Mouse (Mus musculus): Measurements from ENCODE around the gene Stx8.

The Stx8 gene

DNA sequence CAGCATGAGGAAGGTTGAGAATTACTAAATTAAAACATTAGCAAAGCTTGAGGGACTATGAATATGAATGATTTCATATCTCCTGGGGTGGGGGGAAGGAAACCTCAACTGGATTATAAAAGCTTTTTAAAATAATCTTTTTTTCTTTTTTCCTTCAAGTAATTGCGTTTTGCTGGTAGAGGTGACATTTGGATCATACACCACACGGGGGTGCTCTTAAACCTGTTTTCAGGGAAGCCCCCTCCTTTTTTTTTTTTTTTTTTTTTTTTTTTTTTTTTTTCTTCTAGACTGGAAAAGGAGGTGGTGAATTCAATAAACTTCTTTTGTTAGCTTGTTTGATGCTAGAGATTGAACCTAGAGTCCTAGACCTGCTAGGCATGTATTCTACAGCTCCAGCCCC lies 9.3 kb downstream of the Stx8 start:
- no peak for DNase-seq (ENCODE audit: low spot score in 2 of 2)

DNA sequence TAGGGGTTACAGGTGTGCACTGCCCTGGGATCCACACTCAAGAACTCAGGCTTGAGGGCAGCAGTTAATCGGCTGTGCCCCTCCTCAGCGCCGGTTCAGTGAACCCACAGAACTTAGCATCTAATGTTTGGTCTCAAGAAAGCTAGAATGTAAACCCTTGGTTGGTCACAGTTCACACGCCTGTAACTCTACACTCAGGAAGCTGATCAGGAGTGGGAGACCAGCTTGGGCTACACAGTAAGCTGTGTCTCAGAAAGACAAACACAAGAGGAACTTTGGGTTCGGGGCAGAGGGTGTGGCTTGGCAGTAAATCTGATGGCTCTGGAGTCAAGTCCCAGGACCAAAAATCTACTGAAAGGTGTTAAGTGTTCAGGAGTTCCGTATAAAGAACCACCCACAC lies 17.6 kb downstream of the Stx8 start:
- DNase-seq (ENCODE audit: low spot score in 2 of 2) = no peak

DNA sequence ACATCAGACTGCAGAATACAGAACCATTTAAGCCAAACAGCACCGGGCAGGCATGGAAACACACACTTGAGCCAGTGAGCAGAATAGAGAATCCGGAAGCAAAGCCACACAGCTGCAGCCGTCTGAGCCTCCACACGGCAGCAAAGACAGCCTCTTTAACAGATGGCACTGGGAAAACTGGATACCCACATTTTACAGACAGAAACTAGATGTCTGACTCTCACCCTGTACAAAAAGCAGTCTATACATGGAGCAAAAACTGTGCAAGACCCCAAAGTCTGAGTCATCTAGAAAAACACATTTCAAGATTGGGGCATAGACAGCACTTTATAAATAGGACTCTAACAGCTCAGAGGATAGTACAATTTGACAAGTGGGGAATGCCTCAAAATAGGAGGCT lies 25.2 kb downstream of the Stx8 start:
- DNase-seq (ENCODE audit: low spot score in 2 of 2) = no peak

DNA sequence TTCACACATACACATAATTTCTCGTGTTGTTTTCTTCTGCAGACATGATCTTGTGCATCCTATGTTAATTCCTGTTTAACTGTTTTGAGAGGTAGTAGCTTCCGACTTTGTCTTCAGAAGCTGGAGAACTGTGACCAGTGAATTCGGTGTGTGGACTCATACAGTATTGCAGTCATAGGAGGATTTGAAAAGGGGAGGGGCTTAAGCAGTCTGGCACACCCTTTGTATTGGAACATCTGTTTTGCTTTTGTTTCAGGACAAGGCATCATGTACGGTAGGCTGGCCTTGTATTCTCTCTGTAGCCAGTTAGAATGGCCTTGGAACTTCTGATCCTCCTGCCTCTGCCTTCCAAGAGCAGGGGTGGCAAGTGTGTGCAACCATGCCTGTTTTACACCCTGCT lies 30.0 kb downstream of the Stx8 start:
- no peak for DNase-seq (ENCODE audit: low spot score in 2 of 2)

DNA sequence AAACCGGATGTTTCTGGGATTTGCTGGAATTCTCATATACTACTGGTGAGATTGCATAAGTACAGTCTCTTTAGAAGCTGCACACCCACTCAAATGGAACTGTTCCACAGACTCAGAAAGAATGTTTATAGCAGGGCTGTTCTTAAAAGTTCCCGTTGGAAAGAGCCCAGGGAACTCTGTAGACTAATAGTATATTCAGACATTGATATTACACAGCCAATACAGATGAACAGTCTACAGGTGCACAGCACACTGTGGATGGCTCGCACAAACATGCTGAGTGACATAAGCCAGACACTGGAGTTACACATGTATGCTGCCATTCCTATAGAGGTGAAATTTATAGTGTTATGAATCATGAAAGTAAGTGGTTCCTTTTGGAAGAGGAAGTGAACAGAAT lies 32.9 kb downstream of the Stx8 start:
- DNase-seq (ENCODE audit: low spot score in 2 of 2) = no peak

DNA sequence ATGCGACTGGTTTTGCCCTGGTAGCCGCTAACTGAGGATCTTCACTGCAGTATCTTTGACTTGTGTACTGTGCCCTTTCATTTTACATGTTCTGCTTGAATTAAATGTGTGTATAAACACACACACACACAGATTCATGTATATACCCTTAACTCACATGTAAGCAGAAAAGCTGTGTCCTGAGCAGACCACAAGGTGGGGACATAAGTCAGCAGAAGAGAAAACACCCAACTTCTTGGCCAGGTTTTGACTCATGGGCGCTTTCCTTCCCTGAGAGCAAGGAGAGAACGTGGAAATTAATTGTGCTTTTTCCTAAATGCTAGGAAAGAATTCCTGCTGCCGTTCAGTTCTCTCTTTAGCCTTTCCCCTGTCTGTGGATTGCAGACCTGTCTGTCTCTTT lies 33.6 kb downstream of the Stx8 start:
- no peak for DNase-seq (ENCODE audit: low spot score in 2 of 2)

DNA sequence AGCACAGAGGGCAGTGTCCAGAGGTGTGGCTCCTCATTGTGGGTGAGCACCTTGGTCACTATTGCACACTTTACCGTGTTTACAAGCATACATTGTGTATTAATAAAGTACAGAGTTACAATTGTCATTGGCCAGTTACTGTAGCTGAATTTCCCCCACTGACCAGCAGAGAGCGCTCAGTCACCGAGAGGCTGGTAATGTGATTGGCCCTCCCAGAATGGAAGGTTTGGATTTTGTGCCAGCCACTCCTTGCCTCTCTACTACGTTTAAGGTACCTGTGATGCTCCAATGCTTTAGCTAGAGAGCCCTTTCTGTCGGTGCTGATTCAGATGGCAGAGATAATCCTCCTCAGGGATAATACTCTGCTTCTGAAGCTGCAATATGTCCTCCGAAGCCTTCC lies 38.2 kb downstream of the Stx8 start:
- peak; percentile 22 to 60 for DNase-seq (ENCODE audit: low spot score in 2 of 2)

DNA sequence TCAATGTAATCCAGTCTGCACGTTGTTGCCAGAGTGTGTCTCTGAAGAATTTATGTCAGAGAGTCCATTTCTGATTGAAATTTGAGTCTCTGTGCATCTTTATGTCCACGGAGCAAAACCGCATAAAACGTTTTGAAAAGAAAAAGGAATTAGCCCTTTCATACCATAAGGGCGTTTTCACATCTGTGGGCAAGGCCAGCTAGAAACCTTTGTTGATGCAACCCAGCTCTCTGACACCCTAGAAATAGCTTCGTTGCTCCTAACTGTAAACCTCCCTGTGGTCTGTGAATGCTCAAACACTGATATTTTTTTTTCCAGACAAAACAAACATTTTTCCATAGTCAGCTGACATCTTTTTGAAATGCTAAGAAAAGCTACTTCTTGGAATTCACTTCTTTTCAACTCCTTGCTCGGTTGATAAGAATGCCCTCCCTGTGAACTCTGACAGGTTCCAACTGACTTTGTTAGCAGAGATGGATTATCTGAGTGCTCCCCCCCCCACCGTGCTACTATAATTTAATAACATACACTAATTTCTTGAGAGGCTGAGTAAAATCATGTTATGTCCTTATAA lies 40.3 kb downstream of the Stx8 start:
- no peak for DNase-seq (ENCODE audit: low spot score in 2 of 2)

DNA sequence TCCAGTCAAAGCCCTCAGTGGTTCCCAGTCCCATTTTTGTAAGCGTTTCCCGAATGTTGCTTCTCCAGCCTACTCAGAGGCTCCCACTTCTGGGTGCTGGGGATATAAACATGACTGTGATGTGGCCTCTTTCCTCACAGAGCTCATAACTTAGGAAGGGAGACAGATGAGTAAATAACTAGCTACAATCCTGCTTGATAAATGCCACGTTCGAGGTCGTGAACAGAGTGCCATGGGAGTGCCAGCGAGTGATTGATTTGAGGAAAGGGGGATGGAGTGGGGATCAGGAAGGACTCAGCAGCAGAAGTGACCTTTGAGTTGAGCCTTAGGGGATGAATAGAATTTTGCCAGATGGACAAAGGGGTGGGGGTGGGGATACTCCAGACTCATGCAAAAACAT lies 41.7 kb downstream of the Stx8 start:
- no peak for DNase-seq (ENCODE audit: low spot score in 2 of 2)

DNA sequence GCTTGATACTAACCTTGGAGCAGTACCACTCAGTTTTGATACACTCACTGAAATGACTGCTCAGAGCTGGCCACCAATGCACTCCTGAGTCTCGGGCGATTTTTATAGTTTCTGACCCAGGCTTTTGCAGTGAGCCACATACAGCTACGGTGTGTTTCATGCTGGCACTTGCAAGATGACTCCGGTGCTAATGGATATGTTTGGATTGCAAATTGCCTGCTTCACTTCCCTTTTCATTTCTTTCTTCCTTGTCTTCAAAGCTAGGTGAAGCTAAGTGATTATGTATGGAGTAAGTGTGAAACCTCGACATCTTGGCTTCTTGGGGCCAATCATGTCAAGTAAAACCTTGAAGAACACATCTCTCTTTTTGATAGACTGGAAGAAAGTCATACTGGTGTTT lies 43.4 kb downstream of the Stx8 start:
- no peak for DNase-seq (ENCODE audit: low spot score in 2 of 2)

DNA sequence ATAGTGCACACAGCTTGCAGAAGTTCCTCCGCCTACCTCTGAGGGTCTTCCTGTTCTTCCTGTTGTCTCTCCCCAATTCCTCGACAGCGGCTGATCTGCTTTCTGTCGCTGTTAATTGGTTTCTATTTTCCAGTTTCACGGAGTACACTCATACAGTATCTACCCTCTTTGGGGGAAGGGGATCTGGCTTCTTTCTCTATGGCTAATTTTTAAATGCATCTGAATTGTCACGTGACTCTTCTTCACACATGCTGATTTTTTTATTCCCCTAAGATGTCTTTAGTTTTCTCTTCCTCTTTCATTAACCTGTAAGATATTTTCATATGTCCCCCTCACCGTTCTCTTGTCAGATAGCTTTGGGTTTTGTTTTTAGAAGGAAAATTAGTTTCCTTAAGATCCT lies 46.2 kb downstream of the Stx8 start:
- DNase-seq (ENCODE audit: low spot score in 2 of 2) = no peak

DNA sequence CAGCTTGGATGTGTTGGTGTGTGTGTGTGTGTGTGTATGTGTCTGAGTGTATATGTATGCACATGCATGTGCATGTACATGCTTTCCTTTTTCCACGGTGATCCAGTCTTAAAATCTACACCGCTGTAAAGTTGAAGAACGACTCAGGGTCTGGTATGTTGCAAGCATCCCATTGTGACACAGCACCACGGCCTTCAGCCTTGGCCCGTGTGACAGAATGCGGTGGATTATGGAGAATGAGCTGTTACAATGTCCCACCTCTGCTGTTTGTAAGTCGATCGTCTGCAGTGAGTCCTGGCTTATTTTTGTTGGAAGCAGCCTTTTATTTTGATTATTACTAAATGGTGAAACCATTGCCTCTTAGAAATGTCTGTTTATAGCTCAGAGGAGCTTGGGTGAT lies 52.2 kb downstream of the Stx8 start:
- DNase-seq (ENCODE audit: low spot score in 2 of 2) = no peak

DNA sequence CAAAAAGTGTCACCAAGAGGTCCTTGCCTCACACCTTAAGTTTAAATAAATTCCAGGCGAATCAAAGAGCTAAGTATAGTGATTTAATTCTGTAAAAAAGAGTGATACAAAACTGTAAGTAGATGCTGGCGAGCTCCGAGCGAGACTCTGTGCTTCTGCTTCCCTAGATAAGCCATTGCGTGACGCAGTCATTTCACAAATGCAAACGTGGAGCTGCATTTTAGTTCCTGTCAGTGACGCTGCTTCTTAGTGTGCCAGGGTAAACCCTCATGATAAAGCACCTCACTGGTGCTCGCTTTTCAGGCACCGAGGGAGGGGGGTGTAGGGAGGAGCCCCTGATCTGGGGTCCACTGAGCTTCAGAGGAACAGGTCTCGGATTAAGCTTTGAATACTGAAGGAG lies 53.2 kb downstream of the Stx8 start:
- DNase-seq (ENCODE audit: low spot score in 2 of 2) = no peak

DNA sequence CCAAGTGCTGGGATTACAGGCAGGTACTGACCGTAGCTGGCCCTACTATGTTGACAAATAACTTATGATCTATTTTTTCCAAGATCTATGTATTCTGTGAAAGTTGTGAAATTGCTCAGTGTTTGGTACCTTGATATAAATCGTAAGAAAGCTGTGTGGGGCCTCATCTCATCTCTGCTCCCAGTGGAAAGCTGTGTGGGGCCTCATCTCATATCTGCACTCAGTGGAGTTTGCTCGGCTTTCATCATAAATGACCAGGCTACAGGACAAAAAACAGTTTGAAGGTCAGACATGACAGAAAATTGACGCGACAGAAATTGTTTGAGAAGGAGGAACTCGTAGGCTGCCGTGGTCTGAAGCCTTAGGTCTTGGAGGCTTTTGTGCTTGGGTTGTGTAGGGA lies 56.0 kb downstream of the Stx8 start:
- no peak for DNase-seq (ENCODE audit: low spot score in 2 of 2)

DNA sequence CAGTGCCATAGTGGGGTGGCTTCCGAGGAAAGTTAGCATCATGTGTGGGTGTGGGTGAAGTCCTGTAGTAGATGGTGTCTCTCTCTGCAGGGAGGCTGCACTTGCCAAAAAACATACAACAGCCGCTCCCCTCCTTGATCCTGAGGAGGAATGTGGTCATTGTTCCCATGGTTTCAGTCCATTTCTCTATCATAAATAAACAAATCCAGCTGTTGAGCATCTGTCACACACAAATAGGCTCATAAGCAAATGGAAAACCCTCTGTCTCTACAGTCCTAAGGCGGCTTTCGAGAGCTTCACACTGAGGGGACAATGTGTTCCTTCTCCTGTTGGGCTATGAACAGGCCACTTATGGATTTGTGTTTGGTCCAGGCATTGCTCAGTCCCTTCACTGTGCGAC lies 56.9 kb downstream of the Stx8 start:
- no peak for DNase-seq (ENCODE audit: low spot score in 2 of 2)

DNA sequence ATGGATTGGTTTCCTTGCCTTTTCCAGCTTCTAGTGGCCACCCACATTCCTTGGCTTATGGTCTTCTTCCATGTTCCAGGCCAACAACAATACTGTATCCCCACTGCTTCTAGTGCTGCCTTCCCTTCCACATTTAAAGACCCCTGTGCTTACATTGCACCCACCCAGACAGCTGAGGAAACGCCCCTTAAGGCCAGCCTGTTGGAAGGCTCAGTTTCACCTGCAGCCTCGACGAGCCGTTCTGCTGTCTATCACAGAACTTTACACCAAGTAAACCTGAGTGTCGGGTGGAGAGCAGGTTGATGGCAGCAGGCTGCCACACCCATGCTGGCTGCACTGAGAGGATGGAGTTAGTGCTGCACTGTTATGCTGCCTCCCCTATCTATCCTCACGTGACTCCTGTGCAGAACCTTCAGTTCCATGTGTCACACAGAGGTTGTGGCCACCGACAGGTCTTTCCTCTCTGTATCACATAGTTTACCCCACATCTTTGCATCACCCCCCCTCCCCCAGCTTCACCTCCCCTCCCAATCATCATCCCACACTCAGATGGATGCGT lies 57.9 kb downstream of the Stx8 start:
- DNase-seq (ENCODE audit: low spot score in 2 of 2) = no peak

DNA sequence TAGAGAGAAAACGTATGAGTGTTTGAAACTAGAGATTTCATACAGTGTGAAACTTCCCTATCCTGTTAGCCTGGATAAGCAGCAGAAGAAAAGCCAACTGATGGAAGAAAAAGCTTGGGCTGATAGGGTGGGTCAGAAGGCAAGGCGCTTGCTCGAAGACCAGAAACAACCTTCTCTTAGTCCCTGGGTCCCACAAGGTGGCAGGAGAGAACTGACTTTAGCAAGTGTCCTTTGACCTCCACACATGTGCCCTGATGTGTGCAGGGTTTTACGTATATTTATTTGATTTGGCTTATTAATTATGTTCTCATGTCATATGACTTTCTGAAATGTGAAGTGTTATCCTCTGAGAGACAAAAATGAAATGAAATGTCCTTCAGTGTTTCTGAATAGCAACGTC lies 60.6 kb downstream of the Stx8 start:
- DNase-seq (ENCODE audit: low spot score in 2 of 2) = no peak

DNA sequence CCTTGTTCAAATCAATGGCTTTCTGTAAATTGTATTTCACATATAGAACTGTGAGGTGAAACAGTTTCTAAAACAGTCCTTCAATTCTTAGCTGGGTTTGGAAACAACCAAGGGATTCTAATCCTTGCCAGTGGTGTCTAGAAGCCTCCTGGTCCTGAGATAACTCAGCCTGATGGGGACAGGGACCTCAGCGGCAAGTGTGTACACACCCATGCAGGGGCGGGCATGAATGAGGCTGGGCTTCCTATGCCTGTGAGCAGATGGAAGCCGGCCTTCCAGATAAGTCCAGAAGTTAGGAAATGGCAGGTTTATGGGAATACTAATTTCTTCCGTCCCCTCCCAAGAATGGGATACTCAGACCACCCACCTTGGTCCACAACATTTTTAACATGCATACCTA lies 63.1 kb downstream of the Stx8 start:
- no peak for DNase-seq (ENCODE audit: low spot score in 2 of 2)

DNA sequence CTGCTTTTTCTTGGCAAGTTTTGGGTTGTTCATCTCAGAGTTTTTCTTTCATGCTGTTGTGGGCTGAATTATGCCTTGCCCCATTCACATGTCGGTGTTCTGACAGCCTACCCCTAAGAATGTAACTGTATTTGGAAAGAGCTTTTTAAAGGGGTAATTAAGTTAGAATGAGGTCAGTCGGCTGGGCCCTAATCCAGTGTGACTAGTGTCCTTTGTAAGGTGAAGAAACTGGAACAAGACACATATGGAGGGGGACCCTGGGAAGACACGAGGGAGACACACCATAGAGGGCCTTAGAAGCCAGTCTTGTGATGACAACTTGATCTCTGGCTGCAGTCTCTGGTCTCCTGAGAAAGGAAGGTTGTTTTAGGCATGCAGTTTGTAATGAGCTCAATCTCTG lies 63.9 kb downstream of the Stx8 start:
- DNase-seq (ENCODE audit: low spot score in 2 of 2) = no peak

DNA sequence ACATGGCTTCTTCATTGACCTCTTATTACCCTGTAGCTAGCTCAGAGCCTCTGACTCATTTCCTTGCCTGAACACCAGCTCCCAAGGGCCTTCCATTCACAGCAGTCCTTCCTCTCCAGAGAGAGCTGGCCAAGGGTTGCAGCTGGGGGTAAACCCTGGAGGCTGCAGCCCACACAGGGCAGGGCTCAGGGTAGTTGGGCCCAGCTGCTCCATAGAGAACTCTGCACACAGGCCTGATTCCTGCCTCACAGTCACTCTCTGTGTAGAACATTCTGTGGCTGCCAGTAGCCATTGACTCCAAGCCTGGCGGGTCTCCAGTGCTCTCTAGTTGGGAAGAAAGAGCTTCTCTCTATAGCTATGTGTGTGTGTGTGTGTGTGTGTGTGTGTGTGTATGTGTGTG lies 64.8 kb downstream of the Stx8 start:
- DNase-seq (ENCODE audit: low spot score in 2 of 2) = peak; percentile 26 to 61

DNA sequence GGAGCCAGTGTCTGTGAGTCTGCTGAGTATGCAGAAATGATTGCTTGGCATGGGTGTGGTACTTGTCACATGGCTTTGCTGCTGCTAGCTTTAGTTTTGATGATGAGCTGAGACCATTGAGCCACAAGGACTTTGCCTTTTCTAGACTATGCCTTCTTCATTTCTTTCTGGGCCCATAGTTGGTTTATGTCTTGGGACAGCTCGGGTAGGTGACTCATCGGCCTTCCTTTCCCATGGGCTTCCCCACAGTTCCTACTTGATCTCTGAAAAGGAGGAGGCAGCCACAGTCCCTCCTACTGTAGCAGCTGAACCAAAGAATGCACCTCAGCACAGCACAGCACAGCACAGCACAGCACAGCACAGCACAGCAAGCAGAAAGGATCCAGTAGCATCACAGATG lies 66.5 kb downstream of the Stx8 start:
- no peak for DNase-seq (ENCODE audit: low spot score in 2 of 2)

DNA sequence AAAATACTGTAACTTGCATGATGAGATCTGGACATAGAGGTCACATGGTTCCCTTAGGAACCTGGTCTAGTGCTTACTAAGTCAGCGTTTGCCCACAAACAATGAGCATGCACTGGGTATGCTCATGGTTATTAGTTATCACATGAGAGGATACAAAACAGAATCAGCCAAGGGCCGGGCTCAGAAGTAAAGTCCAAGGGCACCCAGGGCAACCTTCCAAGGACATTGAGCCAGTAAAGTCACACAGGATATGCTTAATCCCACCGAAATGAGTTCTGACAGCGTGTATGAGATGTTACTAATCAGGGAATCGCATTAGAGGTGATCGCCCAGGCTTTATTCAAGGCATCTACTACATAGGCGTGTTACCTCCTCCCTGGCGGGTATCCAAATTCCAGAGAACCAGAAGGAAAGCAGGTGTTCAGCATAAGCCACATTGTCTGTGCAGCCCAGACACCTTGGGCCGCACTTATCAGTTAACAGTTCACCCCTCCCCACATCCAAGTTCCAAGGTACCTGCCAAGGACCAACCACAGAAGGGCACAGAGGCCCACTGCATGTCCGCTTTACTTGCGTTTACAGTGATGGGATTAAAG lies 67.4 kb downstream of the Stx8 start:
- no peak for DNase-seq (ENCODE audit: low spot score in 2 of 2)

DNA sequence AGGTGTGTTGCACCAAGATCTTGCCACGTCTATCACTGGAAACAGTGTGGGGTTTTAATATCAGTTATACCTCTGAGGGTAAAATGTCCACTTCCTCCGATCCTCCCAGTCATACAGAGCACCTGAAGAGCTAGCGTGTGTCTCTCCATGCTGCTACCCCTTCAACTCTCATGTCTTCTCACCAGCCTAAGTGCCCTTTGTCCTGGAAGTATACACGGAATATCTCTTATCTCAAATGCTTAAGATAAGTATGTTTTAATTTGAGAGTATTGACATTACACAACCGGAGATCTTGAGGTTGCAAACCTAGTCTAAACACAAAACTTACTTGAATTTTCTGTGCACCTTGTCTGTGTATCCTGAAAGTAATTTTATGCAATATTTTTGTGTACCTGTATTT lies 68.4 kb downstream of the Stx8 start:
- no peak for DNase-seq (ENCODE audit: low spot score in 2 of 2)

DNA sequence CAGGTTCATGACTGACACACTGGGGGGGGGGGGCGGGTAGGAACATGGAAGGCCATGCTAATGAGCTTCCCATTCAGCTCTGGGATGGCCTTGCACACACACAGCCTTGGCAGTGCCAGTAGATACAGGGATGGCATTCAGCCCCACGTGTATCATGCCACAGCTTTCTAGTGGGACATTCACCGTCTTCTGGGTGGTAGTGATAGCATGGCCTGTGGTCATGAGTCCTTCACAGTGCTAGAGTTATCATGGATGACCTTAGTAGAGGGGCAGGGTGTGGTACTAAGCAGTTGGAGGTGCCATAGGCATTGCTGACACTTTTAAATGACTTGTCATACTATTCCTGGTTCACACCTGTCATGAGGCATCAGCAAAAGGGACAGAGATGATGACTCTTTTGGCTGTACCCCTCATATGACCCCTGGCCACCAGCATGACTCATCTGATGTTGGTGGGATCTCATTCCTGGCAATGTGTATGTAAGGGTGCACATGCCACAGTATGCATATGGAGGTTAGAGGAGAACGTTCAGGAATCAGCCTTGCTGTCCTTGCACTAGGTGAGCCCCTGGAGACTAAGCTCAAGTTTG lies 69.4 kb downstream of the Stx8 start:
- DNase-seq (ENCODE audit: low spot score in 2 of 2) = no peak

All from frontal cortex, postnatal 14 days (tissue).